Mouse (Mus musculus): Measurements from ENCODE around the gene Gm17542.

DNA sequence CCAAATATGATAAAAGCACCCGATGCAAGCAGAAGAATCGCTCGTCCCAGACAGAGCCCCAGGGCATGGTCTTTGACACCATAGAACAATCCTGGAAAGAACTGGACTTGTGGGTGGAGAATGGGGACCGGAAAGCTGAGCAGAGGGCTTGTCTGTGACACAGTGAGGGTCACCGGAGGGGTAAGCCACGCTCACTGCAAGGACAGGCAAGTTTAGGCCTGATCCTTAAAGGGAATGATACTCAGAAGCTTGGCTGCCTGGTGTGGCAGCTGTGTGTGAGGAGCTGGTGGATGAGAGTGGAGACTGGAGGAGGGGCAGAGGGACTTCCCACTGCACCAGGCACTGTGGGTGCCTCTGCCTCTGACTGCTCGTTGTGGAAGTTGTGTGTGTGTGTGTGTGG is 27.0 kb downstream of the Gm17542 start:
- TF ChIP-seq CTCF (IDR thresholded peaks at IDR 0.05; ENCODE audit: low read depth, low read length) (no peak), POLR2A (IDR thresholded peaks at IDR 0.05; ENCODE audit: extremely low read depth, insufficient read depth, low read length) (no peak)
